Mouse (Mus musculus) spleen, adult 2 months (tissue): Measurements from ENCODE around the gene Pck2.

Experiments used
- CTCF ChIP-seq: fragments of 200-500 bp; IDR thresholded peaks from 2 replicates; pipeline ENCODE4 v1.5.1; 2011; ENCODE audit warnings: mild to moderate bottlenecking, inconsistent platforms; ENCODE audit not compliant: insufficient read depth, insufficient read length, insufficient replicate concordance; ENCODE audit errors: extremely low read depth
- POLR2A ChIP-seq: fragments of 200-500 bp; IDR thresholded peaks from 2 replicates; pipeline ENCODE4 v1.6.1; 2011; ENCODE audit warnings: low read depth, low read length, inconsistent platforms

DNA sequence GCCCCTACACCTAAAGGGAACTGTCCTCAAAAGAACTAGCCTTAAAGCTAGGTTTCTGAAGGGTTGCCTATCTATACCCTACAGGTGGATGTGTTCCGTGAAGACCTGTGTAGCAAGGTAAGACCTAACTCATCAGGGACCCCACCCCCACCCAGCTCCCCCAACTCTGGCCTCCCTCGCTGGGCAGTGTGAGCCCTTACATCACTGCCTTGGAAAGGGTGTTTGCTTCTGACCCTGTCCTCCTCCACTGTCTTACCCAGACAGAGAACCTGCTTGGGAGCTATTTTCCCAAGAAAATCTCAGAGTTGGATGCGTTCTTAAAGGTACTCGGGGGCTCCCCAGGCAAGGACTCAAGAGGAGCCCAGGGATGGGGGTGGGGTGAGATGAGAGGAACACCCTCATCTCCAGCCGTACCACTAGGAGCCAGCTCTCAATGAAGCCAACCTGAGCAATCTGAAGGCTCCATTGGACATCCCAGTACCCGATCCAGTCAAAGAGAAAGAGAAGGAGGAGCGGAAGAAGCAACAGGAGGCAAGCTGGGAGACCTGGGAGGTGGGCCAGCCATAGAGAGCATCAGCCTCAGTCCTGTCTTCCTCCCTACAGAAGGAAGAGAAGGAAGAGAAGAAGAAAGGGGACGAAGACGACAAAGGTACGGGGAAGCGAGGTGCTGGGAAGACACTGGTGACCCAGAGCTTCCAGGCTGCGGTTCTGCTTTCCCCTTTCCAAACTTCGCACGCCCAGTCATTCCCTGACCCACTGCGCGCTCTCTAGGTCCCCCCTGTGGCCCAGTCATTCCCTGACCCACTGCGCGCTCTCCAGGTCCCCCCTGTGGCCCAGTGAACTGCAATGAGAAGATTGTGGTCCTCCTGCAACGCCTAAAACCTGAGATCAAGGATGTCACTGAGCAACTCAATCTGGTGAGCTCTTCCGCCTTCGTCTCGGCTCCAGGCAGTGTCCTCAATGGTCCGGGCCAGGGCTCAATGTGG, 39.7 kb downstream of the Pck2 start:
- TF ChIP-seq CTCF (no peak), POLR2A (no peak)
